Mouse (Mus musculus) ES-Bruce4 (cell line): ENCODE measurements at regions not wholly inside any gene's neighbourhood (a gene's known extent, or its start where the extent isn't known, plus 50 kb on each side); places are given as distances from the start of the nearest gene placed in this dataset.
A peak's percentile ranks its signal among the peaks of the same experiment; 100 is the strongest.

Experiments
- H3K27ac ChIP-seq: 2 replicates; pipeline ENCODE4 v1.5.1; 2012; ENCODE audit warnings: low read length, inconsistent platforms; ENCODE audit not compliant: insufficient read depth
- H3K27me3 ChIP-seq: 2 replicates; pipeline ENCODE4 v1.6.1; 2012; ENCODE audit warnings: mild to moderate bottlenecking, low read length, inconsistent platforms; ENCODE audit not compliant: control insufficient read depth, poor library complexity, insufficient read depth, severe bottlenecking
- H3K36me3 ChIP-seq: 2 replicates; pipeline ENCODE4 v1.6.1; 2012; ENCODE audit warnings: inconsistent platforms, mild to moderate bottlenecking, low read length, moderate library complexity; ENCODE audit not compliant: control insufficient read depth, poor library complexity, insufficient read depth, severe bottlenecking
- H3K4me1 ChIP-seq: one replicate; pipeline ENCODE4 v1.8.1; 2011; ENCODE audit warnings: low read length; ENCODE audit not compliant: control insufficient read depth, insufficient read depth
- H3K4me3 ChIP-seq: 2 replicates; pipeline ENCODE4 v1.5.1; 2011; ENCODE audit warnings: low read depth, mild to moderate bottlenecking, low read length
- H3K9ac ChIP-seq: 2 replicates; pipeline ENCODE4 v1.6.1; 2012; ENCODE audit warnings: low read depth, mild to moderate bottlenecking, inconsistent platforms; ENCODE audit not compliant: poor library complexity, severe bottlenecking
- H3K9me3 ChIP-seq: replicated peaks from 2 replicates; pipeline ENCODE4 v1.6.1; 2012; ENCODE audit warnings: mild to moderate bottlenecking, low read length, inconsistent platforms; ENCODE audit not compliant: control insufficient read depth, poor library complexity, insufficient read depth, severe bottlenecking
- CTCF ChIP-seq: IDR thresholded peaks from one replicate; pipeline ENCODE4 v1.8.1; 2011; ENCODE audit warnings: low read depth, low read length
- EP300 ChIP-seq: IDR thresholded peaks from 2 replicates; pipeline ENCODE4 v1.6.1; 2011; ENCODE audit warnings: low read depth, low read length; ENCODE audit not compliant: insufficient read depth
- POLR2A ChIP-seq: IDR thresholded peaks from one replicate; pipeline ENCODE4 v1.8.1; 2011; ENCODE audit warnings: low read length; ENCODE audit not compliant: insufficient read depth

DNA sequence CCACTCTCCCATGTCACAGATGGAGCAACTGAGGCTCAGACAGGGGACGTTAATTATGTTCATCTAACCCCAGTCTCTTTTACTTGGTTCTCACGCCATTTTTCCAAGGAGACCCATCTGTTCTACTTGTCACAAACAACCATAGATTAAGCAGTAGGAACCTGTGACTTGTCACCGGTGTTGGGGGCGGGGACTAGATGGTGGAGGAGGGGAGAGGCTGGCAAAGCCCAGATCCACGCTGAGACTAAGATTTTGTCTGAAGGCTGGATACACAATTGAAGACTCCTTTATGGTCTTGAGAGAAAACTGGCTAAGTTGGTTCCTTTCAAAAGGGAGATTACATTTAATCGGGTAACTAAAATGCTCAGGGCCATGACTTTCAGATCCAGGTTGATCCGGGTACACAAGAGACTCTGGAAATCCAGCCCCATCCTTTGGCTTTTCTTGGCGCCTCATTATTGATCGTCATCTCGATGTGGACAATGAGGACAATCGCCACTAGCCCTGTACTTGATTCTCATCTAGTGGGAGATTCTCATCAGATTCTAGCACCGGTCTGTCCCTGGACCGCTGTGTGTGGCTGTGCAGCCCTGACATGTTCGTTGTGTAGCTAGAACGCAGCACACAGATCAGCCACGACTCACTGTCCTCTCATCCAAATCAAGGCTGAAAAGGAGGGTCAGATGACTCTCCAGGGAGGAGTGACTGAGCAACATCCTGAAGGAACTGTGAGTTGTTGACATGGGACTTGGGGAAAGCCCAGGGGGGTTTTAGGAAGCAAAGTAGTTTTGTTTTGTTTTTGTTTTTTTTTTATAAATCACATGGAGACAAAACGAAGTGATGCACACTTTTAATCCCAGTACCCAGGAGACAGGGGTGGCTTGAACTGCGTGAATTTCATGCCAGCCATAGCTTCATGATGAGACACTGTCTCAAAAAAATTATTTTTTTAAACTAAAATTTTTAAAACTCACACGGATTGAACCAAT lies 83.1 kb upstream of the Med13l start:
- Histone ChIP-seq H3K9me3 (no peaks in the 10 kb centered on the region), H3K4me1 (peaks cover 14% of the 10 kb centered on the region), H3K36me3 (no peaks in the 10 kb centered on the region), H3K27ac (peak overlapping the region; percentile 34), H3K27me3 (no peaks in the 10 kb centered on the region), H3K9ac (peak overlapping the region; percentile 63), H3K4me3 (peak overlapping the region; percentile 39; the same call in 1 of the 2 replicates)
- TF ChIP-seq CTCF (no peak), POLR2A (no peak), EP300 (no peak)

DNA sequence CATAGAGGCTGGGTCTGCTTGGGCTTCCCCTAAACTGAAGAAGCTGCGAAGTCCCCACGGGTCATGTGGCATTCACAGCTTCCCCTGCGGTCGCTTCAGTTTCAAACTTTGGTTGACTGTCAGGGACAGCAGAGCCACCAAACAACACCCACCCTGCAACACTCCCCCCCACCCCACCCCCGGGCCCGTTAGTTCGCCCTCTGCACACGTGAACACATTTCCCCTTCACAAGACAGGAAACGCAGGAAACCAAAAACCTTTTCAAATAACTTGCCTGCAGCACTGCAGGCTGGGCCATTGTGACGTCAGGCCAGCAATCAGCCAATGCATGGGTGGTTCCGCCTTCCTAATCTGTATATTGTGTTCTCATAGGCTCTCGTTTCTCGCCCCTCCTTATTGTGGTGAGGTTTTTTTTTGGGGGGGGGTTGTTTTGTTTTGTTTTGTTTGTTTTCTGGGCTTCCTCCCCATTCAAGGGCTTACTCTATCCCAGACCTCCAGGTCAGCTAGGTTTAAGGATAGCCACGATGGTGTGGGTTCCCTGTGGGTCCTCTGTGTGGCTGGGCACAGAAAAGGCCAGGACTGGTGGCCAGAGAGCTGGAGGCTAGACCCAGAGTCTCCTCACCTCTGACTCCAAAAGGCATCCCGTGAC lies 82.2 kb upstream of the Med13l start:
- H3K27ac ChIP-seq = peak overlapping the region; percentile 54
- H3K27me3 ChIP-seq = no peaks in the 10 kb centered on the region
- peak overlapping the region; percentile 63 for H3K9ac ChIP-seq
- peak overlapping the region; percentile 39 for H3K4me3 ChIP-seq
- H3K36me3 ChIP-seq = no peaks in the 10 kb centered on the region
- H3K4me1 ChIP-seq = peaks cover 9% of the 10 kb centered on the region
- no peaks in the 10 kb centered on the region for H3K9me3 ChIP-seq
- peak; percentile 68 for TF ChIP-seq EP300
- no peak for TF ChIP-seq CTCF
- TF ChIP-seq POLR2A = peak; percentile 10

DNA sequence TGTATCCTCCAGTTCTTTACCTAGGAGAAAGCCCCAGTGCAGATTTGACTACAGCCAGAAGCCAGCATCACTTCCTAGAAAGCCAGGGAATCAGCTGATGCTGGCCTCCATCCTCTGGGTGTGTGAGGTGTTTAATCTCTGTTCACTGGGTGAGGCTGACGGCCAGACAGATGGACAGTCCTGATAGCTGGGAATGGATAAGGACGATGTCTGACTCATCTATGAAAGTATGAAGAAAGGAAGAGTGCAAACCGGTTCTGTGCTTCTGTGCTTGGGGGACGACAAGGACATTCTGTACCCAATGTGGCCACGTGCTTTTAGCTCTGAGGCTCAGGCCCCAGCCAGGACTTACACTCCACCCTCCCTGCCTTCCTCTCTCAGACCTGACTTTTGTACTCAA lies 80.5 kb upstream of the Med13l start:
- Histone ChIP-seq H3K9me3 (no peaks in the 10 kb centered on the region), H3K27ac (peak overlapping the region; percentile 78), H3K27me3 (no peaks in the 10 kb centered on the region), H3K4me3 (no peak overlapping the region), H3K36me3 (no peaks in the 10 kb centered on the region), H3K4me1 (peaks cover 14% of the 10 kb centered on the region), H3K9ac (peak overlapping the region; percentile 67)
- no peak for TF ChIP-seq POLR2A
- no peak for TF ChIP-seq EP300
- TF ChIP-seq CTCF = no peak

DNA sequence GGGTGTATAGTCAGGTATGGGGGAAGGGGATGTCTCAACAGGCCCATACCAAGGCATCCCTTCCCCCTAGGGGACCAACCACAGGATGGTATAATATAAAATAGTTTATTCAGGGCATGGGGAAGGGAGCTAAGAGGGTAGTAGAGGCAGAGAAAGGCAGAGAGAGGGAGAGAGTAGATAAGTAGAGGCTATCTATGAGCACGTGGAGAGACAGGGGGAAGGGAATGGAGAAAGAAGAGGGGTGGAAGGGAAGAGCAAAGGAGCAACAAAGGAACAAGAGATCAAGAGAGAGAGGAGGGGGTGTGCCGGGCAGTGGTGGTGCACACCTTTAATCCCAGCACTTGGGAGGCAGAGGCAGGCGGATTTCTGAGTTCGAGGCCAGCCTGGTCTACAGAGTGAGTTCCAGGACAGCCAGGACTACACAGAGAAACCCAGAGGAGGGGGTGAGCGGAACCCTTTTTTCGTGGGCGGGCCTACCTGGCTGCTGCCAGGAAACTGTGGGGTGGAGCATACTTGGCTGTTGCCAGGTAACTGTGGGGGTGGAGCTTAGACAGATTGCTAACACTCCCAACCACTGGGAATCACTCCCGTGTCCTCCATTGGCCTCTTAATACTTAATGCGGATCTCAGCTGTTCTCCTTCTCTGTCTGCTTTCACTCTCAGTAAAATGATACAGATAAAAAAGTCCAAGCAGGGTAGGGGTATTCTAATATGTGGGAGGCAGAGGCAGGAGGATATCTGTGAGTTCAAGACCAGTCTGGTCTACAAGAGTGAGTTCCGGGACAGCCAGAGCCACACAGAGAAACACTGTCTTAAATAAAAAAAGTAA lies 79.3 kb upstream of the Med13l start:
- H3K27me3 ChIP-seq = no peaks in the 10 kb centered on the region
- H3K4me1 ChIP-seq = peaks cover 14% of the 10 kb centered on the region
- peak overlapping the region; percentile 67 for H3K9ac ChIP-seq
- peak overlapping the region; percentile 78 for H3K27ac ChIP-seq
- peak overlapping the region; percentile 83 for H3K4me3 ChIP-seq
- TF ChIP-seq POLR2A = no peak
- TF ChIP-seq EP300 = 0 out of 2 replicates have a peak, but pooled peaks have one; percentile 9
- H3K9me3 ChIP-seq = no peaks in the 10 kb centered on the region
- H3K36me3 ChIP-seq = no peaks in the 10 kb centered on the region

DNA sequence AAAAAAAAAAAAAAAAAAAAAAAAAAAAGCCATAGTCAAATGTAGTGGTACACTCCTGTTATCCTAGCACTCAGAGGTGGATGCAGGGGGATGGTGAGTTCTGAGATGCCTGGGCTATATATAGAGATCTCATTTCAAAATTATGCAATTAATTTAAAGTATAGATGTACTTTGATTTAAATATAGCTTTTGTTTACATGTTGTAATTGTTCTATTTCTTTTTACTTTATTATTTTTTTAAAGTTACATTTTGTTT lies 78.8 kb upstream of the Med13l start:
- Histone ChIP-seq H3K9me3 (no peaks in the 10 kb centered on the region), H3K9ac (no peak overlapping the region), H3K4me1 (peaks cover 14% of the 10 kb centered on the region), H3K4me3 (no peak overlapping the region), H3K27me3 (no peaks in the 10 kb centered on the region), H3K36me3 (no peaks in the 10 kb centered on the region), H3K27ac (peak overlapping the region; percentile 92; the same call in 1 of the 2 replicates)
- TF ChIP-seq EP300 (no peak), CTCF (no peak), POLR2A (no peak)
